Mouse (Mus musculus): Measurements from ENCODE around the gene Tmem19.

DNA sequence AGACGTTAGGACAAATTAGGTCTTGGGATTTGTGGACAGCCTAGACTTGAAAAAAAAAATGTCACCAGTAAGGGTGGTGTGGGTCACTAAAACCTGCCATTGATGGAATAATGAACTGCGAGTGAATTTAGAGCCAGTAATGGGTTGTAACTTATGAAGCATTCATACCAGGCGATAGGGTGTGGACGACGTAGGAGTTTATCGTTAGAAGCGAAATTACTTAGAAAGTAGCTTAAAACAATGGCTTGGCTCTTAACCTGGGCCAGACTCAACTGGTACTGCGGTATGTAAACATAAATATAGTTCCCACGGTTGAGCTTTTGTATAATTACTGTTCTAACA lies 293 bp upstream of the Tmem19 start:
- no peak for TF ChIP-seq POLR2A (IDR thresholded peaks at IDR 0.05; ENCODE audit: insufficient read depth, low read length)
- no peak for TF ChIP-seq CTCF (IDR thresholded peaks at IDR 0.05; ENCODE audit: low read depth, low read length)
